Mouse (Mus musculus) R1 (cell line): ENCODE measurements at regions not wholly inside any gene's neighbourhood (a gene's known extent, or its start where the extent isn't known, plus 50 kb on each side); places are given as distances from the start of the nearest gene placed in this dataset.

Source experiments
- DNase-seq: peaks from one replicate; pipeline ENCODE4 v3.0.0-alpha.2; 2018; ENCODE audit warnings: low read depth, low spot score

- DNase-seq = peak; percentile 0
These were observed 403.5 kb downstream of the Klhl13 start for GRCm38 (mm10) chrX:22961338-22961737.

GRCm38 (mm10) chrX:22950406-22951256 lies 414.3 kb downstream of the Klhl13 start:
- no peak for DNase-seq
